Mouse (Mus musculus): ENCODE results near the gene Slc18b1.

GRCm38 (mm10) chr10:23812852-23813766 lies 16.3 kb downstream of the Slc18b1 start:
- TF ChIP-seq GATA1 (IDR thresholded peaks at IDR 0.05; ENCODE audit: borderline replicate concordance, low read length) (no peak), FLI1 (IDR thresholded peaks at IDR 0.05; ENCODE audit: low read length) (no peak)

All from megakaryocyte, embryonic 14.5 days (primary cell).